Mouse (Mus musculus) heart, embryonic 10.5 days (tissue): ENCODE data around the gene Wdr18. TPM values are rescaled to one million over a fixed set of nuclear protein-coding genes. Genes with fewer than 3 reads are reported as not detected.

ENCODE experiments used
- DNase-seq: peaks from one replicate; pipeline ENCODE4 v3.0.0-alpha.2; 2017; ENCODE audit warnings: low spot score
- H3K27ac ChIP-seq: fragments of 300-500 bp; sonication (generic); 2 replicates; pipeline ENCODE4 v1.5.1; 2016; ENCODE audit warnings: mild to moderate bottlenecking
- H3K27me3 ChIP-seq: fragments of 300-500 bp; sonication (generic); 2 replicates; pipeline ENCODE4 v1.6.1; 2016; ENCODE audit warnings: mild to moderate bottlenecking; ENCODE audit not compliant: poor library complexity, insufficient read depth, severe bottlenecking
- H3K36me3 ChIP-seq: fragments of 300-500 bp; sonication (generic); 2 replicates; pipeline ENCODE4 v1.6.1; 2016; ENCODE audit warnings: mild to moderate bottlenecking, moderate library complexity
- H3K4me1 ChIP-seq: fragments of 300-500 bp; sonication (generic); 2 replicates; pipeline ENCODE4 v1.6.1; 2016; ENCODE audit warnings: mild to moderate bottlenecking
- H3K4me3 ChIP-seq: fragments of 300-500 bp; sonication (generic); 2 replicates; pipeline ENCODE4 v1.5.1; 2016; ENCODE audit warnings: mild to moderate bottlenecking, moderate library complexity
- H3K9me3 ChIP-seq: fragments of 300-500 bp; sonication (generic); 2 replicates; pipeline ENCODE4 v1.6.1; 2016; ENCODE audit warnings: mild to moderate bottlenecking, moderate library complexity
- WGBS: fragments of 180-500 bp; shearing (Covaris S2); methylation state at CpG from one replicate; pipeline ENCODE4 v1.1.7; 2016; 5-methylcytosine and 5-hydroxymethylcytosine counted together
- polyA plus RNA-seq: library from polyadenylated mRNA; unstranded; fragments of >200 nt; fragmentation: Nextera tagmentation; extraction: Ambion mirVana; gene quantifications from 2 replicates; pipeline ENCODE4 v1.2.1, GENCODE M21; 2016

Gene Wdr18
- polyA plus RNA-seq, 1 experiment from 2014 or later: 155 TPM

DNA sequence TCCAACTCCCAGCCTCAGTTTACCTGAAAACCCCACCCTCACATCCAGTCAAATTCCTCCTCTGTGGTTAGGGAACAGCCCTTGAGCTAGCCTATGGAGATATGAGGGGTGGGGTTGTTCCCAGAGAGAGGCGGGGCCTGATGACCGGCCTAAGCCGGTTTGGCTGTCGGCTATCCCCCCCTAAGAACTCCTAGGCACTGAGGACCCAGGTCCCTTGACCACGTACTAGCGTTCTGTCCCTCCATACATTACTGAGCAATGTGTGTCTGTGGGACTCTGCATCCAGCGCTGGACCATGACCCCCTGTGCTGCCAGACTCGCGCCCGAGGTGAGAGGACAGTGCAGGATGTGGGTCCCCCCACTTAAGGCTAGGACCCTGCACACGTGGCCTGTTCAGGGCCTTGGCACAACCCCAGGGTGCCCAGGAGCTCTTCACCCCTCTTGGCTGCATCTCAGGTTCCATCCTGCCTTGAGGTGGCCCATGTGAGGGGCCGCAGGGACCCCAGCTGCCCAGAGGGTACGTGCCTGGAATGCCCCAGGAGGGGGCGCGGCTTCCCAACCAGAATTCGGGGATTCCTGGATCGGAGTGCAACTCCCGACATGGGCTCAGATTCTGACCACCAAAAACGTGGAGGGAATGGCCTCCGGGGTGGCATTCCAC is 59.6 kb downstream of the Wdr18 start:
- Histone ChIP-seq H3K27me3 (peaks cover 18% of the 10 kb centered on the region), H3K27ac (peak overlapping the region; percentile 86)
- no peak for DNase-seq

More for the DNA sequence above, 59.6 kb downstream of the Wdr18 start:
- H3K36me3 ChIP-seq: peaks cover 18% of the 10 kb centered on the region
- WGBS: 6% methylated on average over 20 of the region's 20 CpGs
- peak overlapping the region; percentile 49 for H3K4me3 ChIP-seq
- peaks cover 58% of the 10 kb centered on the region for H3K4me1 ChIP-seq
- no peaks in the 10 kb centered on the region for H3K9me3 ChIP-seq

Other genes starting within 250 kb of the Wdr18 start
- not detected in 2 replicates for gene Hcn2, start 243.5 kb upstream of the Wdr18 start, polyA plus RNA-seq
- 39.8 and 42.5 TPM in 2 replicates for gene Polrmt, start 213.6 kb upstream of the Wdr18 start, polyA plus RNA-seq
- gene Fgf22, start 205.1 kb upstream of the Wdr18 start, polyA plus RNA-seq: 0.11 and 0.16 TPM in 2 replicates
- gene Rnf126, start 193.2 kb upstream of the Wdr18 start, polyA plus RNA-seq: 84.4 and 113 TPM in 2 replicates
- gene Fstl3, start 182.9 kb upstream of the Wdr18 start, polyA plus RNA-seq: 7.9 and 8.0 TPM in 2 replicates
- gene Prss57, start 169.2 kb upstream of the Wdr18 start, polyA plus RNA-seq: not detected in 2 replicates
- gene Palm, start 166.6 kb upstream of the Wdr18 start, polyA plus RNA-seq: 80.7 and 83.1 TPM in 2 replicates
- gene Misp, start 139.2 kb upstream of the Wdr18 start, polyA plus RNA-seq: 0.21 and 0.82 TPM in 2 replicates
- 174 and 264 TPM in 2 replicates for gene Ptbp1, start 105.7 kb upstream of the Wdr18 start, polyA plus RNA-seq
- gene Prtn3, start 85.7 kb upstream of the Wdr18 start, polyA plus RNA-seq: 2.4 and 7.8 TPM in 2 replicates
- 16.2 and 36.9 TPM in 2 replicates for gene Plppr3, start 85.5 kb upstream of the Wdr18 start, polyA plus RNA-seq
- 0.14 and 0.15 TPM in 2 replicates for gene Elane, start 73.9 kb upstream of the Wdr18 start, polyA plus RNA-seq
- gene Cfd, start 69.3 kb upstream of the Wdr18 start, polyA plus RNA-seq: not detected in 2 replicates
- 51.9 and 54.4 TPM in 2 replicates for gene Med16, start 51.2 kb upstream of the Wdr18 start, polyA plus RNA-seq
- 1.4 and 4.0 TPM in 2 replicates for gene Gm26602, start 49.3 kb upstream of the Wdr18 start, polyA plus RNA-seq
- gene Kiss1r, start 43.2 kb upstream of the Wdr18 start, polyA plus RNA-seq: 0.31 and 0.33 TPM in 2 replicates
- 88.7 and 96.0 TPM in 2 replicates for gene R3hdm4, start 38.9 kb upstream of the Wdr18 start, polyA plus RNA-seq
- gene Arid3a, start 33.1 kb upstream of the Wdr18 start, polyA plus RNA-seq: 12.5 and 16.4 TPM in 2 replicates
- gene Grin3b, start 10.6 kb downstream of the Wdr18 start, polyA plus RNA-seq: 0.30 and 0.34 TPM in 2 replicates
- gene Tmem259, start 24.2 kb downstream of the Wdr18 start, polyA plus RNA-seq: 12.7 and 16.4 TPM in 2 replicates
- 408 and 456 TPM in 2 replicates for gene Cnn2, start 28.4 kb downstream of the Wdr18 start, polyA plus RNA-seq
- 2.8 and 4.1 TPM in 2 replicates for gene Abca7, start 36.3 kb downstream of the Wdr18 start, polyA plus RNA-seq
- gene Arhgap45, start 56.5 kb downstream of the Wdr18 start, polyA plus RNA-seq: 12.0 and 16.7 TPM in 2 replicates
- gene Polr2e, start 79.6 kb downstream of the Wdr18 start, polyA plus RNA-seq: 181 and 233 TPM in 2 replicates
- 767 and 797 TPM in 2 replicates for gene Gpx4, start 87.0 kb downstream of the Wdr18 start, polyA plus RNA-seq
- gene Sbno2, start 145.4 kb downstream of the Wdr18 start, polyA plus RNA-seq: 14.8 and 15.6 TPM in 2 replicates
- gene Stk11, start 155.7 kb downstream of the Wdr18 start, polyA plus RNA-seq: 12.4 and 17.8 TPM in 2 replicates
- 689 and 872 TPM in 2 replicates for gene Atp5d, start 178.5 kb downstream of the Wdr18 start, polyA plus RNA-seq
- gene Cbarp, start 180.7 kb downstream of the Wdr18 start, polyA plus RNA-seq: 2.0 and 4.0 TPM in 2 replicates
- 16.1 and 24.4 TPM in 2 replicates for gene Midn, start 188.1 kb downstream of the Wdr18 start, polyA plus RNA-seq
- 85.7 and 98.0 TPM in 2 replicates for gene Cirbp, start 205.8 kb downstream of the Wdr18 start, polyA plus RNA-seq
- gene 1600002K03Rik, start 212.8 kb downstream of the Wdr18 start, polyA plus RNA-seq: 11.7 and 13.9 TPM in 2 replicates
- 14.9 and 20.6 TPM in 2 replicates for gene Efna2, start 219.3 kb downstream of the Wdr18 start, polyA plus RNA-seq